Mouse (Mus musculus) thymus, postnatal 36 days (tissue): ENCODE measurements around the gene Cdc14a.

ENCODE experiments used
- DNase-seq, 2 experiments: peaks; one replicate each; pipeline ENCODE4 v3.0.0; 2022; ENCODE audit warnings: mixed read lengths in 2 of 2

The Cdc14a gene

DNA sequence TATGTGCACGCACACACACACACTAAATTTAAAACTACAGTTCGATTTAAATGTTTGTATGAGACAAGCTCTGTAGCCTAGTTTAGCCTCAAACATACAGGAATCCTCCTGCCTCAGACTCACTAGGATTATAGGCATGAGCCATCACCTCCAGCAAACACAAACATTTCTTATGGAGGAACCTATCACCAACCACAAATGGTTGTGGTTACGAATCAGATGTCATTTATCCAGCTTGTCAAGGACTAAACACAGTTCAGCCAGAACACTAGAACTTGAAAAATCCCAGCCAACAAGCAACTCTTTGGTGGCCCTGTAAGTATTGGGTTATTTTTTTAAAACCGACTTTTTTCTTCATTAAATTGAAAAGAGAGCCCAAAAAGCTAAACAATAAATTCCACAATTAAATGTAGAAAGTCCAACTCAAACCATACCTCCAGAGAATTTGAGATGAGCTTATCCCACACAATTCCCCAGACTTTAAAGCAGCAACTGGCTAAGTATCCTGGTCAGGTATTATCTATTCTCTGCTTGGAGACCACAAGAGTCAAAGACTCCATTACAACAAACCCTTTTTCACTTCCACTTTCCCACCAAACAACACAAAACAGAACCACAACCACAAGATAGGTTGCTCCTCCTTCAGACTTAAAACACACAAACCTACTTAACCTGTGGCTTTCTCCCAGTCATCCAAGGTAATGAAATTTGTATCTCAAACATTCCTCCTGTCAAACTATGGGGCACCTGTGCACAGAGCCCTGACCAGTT, 10.7 kb downstream of the Cdc14a start:
- no peak for DNase-seq

DNA sequence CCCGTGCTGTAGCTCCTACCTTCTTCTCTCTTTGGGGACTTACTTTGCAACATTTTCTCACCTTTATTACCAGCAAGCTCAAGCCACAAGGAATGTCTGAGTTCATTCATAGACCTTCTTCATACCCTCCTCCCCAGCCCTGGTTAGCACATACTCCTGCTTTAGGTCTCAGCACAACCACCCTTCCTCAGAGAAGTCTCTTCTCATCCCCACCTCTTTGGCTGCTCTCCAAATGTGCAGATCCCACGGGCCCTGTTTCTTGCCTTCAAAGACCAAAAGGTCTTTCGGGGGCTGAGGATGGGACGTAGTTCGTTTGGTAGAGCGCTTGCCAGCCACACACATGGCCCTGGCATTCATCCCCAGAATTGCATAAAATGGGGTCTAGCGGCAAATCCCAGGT, 13.8 kb downstream of the Cdc14a start:
- no peak for DNase-seq

DNA sequence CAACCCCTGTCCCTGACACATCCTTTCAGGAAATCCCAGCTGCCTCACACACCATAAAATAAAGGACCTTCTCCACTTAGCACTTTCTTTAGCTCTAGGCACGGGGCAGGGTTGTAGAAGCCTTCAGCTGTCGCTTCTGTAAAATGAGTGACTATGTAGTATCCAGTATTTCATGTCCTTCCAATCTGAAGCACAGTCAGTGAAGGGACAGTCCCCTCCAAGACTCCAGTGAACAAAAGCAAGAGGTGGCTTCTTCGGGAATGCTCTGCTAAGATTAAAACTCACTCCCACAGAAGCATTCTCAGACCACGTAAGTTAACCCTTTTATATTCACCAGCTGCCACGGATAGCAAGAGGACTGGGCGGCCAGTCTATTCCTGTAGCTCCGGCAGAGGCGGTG, 14.3 kb downstream of the Cdc14a start:
- DNase-seq: no peak

DNA sequence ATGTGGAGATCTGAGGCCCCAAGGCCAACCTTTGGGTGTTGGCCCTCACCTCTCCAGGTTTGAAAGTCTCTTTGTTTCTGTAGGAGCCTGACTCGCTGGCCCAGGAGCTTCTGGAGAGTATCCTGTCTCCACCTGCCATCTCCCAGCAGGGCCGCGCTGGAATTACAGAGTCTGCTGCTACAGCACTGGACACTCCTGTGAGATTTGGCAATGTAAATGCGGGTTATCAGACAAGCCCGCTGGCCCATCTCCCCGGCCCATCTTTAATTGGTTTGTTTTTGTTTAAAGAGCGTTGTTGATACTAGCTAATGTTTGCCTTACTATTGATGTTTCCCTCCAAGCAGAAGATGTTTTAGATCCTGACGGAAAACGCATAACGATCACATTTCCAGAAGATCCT, 15.0 kb downstream of the Cdc14a start:
- DNase-seq: no peak

DNA sequence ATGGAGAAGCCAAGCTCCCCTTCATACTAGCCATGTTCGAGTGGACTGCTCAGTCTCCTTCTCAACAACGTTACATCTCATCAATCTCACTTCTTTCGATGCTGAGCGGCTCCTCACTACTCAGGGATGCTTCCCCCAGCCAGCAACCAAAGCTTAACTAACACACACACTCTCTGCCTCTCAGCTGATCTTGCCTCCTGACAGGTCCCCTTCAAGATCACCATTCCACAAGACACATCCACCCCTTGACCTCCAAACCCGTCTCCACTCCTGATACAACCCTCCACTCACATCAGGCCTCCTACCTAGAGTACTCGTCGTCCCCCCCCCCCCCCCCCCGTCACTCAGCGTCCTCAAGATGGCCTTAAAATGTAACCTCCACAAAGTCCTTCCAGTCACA, 18.3 kb downstream of the Cdc14a start:
- no peak for DNase-seq

DNA sequence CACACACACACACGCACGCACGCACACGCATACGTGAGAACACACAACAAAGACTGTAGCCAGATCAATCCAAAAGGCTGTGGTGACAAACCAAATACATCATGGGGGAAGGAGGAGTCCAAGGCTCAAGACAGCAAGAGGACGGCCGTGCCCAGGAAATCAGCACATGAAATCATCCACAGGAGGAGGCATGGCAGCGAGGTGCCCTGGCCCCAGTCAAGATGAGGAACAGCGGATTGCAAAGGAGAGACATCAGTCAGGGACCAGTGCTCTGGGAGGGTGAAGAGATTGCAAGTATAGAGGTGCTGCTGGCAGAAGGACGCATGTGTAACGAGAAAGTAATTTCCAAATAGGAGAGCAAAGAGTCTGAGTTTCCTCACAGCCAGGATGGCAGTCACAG, 22.4 kb downstream of the Cdc14a start:
- no peak for DNase-seq

DNA sequence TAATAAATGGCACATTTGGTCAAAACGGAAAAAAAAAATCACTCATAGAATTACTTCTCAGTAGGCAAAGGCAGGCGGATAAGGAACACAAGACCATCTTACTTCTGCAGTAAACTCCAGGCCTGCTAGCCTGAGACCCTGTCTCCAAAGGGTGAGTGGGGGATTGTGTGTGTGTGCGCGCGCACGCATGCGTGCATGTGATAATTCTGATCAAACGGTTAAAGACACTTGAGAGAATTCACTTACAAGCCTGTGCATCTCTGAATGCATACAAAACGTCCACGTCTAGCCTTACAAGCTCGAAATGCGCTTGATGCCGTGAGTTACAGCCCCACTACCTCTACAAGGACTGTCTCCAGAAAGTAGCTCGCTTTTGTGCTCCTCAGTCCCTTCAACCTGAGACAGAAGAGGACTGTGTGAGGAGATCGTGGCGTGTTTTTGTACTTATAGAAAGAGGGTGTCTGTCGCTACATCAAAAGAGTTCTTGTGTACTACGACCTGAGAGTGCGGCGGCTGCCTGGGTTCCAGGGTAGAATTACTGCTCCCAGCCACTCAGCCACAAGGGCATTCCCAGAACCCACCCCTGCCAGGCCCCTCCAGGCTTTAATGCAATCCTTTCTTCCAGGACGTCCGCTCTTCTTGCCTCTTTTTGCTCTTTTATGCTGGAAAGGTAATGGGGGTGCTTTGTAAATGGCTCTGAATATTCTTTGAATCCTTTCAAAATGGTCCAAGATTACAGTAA, 24.3 kb downstream of the Cdc14a start:
- no peak for DNase-seq

DNA sequence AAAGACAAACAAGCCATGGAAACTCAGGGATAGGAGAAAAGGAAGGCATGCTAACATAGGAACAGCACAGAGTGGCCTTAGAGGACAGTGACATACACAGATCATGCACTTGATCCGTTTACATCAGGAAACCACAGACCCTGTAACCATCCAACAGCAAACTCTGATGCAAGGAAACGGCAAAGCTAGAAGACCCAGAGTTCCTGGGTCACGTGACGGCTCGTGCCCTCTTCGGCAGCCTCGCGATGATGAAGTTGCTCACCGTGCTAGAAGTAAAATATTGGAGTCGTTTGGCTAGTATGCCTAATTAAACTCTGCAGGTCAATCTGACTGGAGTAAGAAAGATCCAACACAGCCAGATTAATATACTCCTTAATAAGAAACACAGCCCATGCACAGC, 25.3 kb downstream of the Cdc14a start:
- peak; percentile 32 to 44 for DNase-seq

DNA sequence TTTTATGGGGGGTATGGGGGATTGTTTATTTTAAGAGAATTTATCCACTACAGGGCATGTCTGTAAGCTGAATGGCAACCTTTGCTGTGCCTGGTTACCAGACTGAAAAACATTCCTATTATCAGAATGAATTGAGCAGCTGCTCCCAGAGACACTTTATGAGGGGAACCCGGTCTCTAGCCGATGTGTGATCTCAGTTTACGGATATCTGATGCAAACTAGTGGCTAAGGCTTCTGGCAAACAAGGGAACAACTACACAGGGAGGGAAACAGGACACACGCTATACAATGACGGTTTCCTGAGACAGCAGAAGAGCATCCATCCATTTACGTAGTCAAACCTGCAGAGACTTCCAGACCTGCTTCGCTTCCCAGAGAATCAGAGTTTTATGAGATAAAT, 25.9 kb downstream of the Cdc14a start:
- DNase-seq: no peak

DNA sequence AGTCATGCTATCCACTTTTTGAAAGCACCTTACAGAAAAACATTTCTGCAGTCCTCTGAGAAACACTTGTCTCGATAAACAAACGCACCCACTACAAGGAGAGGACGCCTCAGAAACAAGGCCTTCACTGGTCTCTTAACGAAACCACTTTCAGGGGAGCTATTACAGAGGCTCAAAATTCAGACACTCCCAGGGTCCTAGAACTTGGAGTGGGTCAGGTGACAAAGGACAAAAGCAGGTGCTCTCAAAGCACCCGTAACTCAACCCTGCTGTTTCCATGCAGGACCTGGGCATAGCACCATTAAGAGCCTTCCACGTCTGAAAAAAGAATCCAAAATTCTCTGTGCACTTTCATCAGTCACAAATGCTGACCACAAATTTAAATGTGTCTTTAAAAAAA, 26.5 kb downstream of the Cdc14a start:
- DNase-seq: no peak

DNA sequence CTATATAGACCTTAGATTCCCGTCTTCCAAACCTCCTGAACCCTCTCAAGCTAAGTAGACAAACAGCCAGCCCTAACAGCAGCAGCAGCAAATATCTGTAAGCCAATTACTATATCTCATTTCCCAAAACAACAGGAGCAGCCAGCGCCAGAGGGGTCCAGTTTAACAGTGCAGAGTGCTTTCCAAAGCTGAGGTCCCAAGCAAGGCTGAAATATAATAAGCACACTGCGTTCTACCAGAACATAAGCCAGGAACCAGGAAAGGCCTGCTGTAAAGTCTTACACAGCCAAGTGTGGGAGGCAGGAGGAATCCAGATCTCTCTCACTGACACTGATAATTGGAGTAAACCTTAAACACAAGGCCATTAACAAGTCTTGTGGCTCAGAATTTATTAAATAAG, 27.3 kb downstream of the Cdc14a start:
- DNase-seq: no peak

DNA sequence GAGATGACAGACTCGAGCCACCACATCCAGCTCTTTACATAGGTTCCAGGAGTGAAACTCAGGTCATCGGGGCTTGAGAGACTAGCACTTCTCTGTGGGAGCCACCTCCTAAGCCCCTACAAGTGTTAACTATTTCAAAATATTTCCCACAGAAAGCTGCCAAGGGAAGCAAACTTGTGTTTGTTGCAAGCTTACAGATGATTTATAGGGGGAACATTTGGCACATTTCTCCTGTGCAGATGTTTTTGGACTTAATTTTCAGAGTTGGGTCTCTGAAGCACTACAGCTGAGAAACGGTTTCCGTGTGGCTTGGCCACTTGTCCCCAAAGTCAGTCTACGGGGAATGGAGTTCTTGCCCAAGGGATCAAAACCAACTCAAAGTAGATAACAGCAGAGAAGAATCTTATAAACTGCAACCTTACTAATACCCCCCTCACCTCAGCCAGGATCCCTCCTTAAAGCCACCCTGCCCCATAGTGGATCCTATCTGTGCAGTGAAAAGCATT, 28.9 kb downstream of the Cdc14a start:
- DNase-seq: no peak

DNA sequence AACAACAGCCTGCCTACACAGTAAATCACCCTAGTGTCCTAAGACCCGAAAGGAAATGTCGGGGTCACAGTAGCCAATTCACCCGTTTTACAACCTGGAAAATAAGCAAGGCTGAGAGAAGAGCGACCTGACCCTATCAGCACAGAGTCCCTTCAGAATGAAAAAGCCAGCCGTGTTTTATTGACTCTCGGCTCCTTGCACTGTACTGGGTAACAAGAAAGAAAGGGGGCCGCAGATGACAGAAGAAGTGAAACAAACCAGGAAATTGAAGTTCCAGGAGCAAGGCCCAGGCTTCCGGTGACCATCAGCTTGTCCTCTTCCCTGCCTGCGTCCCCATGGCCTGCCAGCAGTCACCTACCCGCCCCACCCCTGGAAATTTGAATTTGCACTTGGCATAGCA, 32.4 kb downstream of the Cdc14a start:
- no peak for DNase-seq

DNA sequence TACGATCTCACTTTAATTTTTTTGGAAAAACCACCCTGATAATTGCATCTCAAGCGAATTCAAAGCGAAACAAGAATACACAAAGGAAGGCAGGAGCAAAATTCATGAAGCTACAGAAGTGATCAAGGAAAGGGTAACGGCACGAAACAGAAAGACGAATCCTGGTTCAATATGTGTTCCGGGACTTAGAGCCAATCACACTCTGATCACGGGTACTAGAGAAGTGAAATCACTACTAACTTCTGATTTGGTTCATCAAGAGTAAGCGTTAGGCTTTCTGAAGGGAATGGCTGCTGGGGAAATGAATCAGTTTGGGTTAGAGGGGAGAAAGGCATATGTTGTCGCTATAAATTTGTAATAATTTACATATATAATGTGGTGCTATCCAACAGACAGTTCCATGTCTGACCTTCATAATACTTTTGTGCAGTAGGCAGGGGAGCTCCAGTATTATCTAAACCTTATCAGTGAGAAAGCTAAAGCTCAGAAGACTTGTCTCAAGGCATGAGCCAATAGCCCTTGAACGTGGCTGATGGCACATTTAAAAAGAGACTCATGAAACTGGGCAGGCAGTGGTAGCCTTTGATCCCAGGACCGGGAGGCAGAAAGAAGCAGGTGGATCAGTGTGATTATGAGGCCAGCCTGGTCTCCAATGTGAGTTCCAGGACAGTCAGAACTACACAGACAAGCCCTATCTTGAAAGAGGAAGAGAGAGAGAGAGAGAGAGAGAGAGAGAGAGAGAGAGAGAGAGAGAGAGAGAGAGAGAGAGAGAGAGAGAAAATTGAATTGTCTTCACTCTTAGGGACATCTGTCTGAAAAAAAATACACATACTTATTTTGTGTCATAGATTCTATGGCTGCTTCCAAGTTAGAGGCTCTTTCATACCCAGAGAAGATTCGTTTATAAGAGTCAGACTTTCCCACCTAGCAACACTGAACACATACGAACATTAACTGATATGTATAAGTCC, 34.0 kb downstream of the Cdc14a start:
- DNase-seq: no peak

DNA sequence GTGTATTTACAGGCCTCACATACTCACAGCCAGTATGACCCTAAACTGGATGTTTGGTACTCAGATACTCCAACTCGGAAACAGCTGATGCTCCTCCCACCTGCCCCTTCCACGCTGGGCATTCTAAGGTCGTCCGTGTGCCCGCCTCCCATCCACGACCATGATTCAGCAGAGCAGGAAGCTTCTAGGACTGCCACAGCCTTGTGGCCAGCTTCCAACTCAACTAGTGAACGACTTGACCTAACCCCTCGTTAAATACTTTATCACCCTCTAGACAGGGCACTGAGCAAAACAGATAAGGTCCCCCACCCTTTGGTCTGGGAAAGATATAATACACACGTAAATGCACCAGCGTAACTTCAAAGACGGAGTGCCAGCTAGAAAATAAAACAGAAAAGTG, 35.0 kb downstream of the Cdc14a start:
- no peak for DNase-seq

DNA sequence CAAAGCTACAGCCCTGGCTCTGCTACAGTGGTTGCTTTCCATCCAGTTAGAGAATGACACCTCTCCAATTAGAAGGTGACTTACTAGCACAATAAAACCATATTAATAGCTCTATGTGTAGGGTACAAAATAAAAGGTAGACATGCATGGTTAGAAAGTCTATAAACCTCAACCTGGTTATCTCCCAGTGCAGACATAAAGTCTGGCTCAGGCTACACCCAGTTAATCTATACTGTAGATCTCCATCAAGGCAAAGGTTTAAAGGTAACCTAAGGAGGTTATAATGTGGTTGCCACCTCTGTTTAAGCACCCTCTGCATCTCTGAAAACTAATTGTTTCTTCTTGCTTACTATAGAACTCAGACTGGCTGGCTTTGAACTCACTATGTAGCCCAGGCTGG, 36.9 kb downstream of the Cdc14a start:
- DNase-seq: no peak

DNA sequence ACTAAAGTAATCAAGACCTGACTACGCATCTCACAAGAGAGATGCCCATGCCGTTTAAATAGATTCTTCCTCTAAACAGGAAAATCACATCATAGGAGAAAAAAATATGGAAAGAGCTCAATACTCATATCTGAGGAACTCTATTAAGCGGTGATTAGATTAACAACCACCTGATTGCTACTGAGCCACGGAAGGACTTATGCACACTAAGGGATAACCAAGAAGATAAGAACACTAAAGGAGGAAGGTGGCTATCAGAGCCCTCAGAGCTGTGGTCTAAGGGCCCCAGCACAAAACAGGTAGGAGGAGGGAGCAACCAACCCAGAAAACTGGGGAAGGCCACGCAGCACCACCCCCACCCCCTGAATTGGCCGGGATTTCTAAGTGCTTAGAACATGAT, 37.5 kb downstream of the Cdc14a start:
- no peak for DNase-seq

DNA sequence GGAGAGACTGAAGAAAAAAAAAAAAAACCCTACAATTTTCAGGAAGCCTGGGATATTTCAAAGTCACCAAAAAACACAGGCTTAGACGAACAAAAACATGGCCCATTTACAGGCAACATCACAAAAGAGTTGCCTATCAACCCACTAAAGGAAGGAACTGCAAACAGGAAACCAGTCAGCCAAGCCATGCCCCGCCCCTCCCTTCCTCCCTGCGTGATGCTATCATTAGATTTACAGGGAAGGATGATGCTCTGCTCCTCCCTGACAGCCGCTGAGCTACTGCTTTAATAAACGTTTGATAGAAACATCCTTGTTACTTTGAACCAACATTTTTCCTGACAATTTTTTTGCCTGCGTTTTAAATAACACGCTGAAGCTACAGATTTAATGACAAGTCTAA, 39.5 kb downstream of the Cdc14a start:
- DNase-seq: no peak

DNA sequence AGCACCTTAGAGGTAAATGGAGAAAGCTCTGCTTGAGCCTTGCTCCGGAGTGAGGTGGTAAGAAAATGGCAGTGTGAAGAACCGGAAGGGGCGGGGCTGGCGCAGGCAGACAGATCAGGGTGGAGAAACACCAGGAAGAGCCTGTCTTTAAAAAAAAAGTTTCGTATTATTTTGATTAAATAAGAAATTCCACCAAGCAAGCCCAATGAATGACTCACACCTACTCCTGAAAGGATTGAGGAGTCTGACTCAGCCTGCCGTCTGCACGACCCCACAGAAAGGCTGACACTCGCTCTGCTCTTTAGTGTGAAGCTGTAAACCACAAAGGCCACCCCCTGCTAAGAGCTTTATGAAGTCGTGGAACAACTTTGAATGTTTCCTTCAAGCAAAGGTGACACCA, 43.5 kb downstream of the Cdc14a start:
- no peak for DNase-seq

DNA sequence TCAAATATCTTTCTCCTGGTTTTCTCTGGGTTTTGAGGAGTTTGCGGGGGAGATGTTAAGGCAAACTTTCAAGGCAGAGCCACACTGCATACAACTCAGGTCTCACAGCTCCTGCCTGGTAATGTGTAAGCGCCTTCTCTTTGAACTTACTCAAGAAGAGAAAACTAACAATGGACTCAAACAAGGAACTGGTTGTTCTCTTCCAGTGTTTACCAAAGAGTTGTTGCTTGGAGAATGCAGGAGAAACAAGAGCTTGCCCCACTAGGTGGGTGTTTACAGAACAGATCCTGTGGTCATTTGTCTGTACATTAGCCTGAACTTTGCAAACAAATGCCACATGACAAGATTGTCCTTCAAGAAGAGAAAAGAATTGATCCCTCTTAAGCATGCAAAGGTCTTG, 48.4 kb downstream of the Cdc14a start:
- DNase-seq: no peak

DNA sequence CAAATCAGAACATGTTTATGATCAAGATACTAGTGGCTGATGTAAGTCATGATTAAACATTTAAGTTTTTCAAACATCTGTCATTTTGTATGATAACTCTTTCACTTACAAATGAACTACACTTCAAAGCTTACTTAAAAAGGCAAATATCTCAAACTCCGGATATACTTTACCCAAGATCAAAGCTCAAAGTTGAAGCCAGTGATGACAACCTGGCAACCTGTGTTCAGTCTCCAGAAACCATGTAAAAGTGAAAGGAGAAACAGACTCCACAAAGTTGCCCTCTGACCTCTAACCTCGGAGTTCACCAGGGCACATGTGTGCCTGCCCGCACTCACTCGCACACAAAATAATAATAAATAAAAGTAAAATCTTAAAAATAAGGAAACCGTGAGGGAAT, 49.3 kb downstream of the Cdc14a start:
- DNase-seq: no peak

DNA sequence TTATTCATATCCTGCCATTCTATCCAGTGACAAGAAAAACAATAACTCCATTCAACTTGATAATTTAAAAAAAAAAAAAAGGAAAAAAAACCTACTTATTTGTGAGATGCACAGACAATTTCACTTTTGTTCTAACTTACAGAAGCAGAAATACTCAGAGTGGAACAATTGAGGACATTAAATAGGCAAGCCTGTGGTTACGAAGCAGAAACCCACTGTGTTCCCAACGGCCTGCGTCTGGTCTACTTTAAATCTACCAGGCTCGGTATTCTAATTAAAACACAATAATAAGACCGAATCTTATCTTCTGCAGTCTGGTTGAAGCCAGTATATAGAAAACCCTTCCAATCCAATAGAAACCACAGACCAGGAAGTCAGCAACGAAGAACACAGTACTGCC, 50.6 kb downstream of the Cdc14a start:
- no peak for DNase-seq

DNA sequence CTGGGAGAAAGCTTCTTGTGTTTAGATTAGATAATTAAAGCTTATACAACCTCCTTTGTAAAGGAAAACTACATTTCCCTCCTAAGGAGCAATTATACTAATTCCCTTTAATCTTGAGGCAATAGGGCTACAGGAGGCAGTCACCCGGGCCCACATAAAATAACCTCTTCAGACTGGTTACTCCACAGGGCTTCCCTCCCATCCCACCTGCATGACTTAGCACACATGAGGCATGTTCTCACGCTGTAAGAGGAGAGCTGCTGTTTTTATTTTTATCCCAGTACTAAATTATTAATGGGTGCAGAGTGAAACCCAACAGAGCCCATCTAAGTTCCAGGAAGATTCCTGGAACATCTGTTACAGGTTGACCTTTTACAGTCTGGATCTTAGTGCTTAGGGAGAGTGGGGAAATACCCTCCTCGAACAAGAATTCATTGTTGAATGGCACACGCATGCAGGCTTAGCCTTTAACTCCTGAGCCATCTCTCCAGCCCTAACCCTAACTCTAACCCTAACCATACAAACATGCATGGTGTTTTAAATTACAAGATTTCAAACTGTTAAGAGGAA, 54.9 kb downstream of the Cdc14a start:
- no peak for DNase-seq
